Mouse (Mus musculus): ENCODE measurements around the gene Nop53. TPM values are rescaled to one million over a fixed set of nuclear protein-coding genes. Genes with fewer than 3 reads are reported as not detected.

Nop53 gene
- polyA plus RNA-seq, 1 experiment from 2014 or later = 107 TPM

- H3K4me1 ChIP-seq = no peaks in the 10 kb centered on the region
- H3K4me3 ChIP-seq = no peak overlapping the region
- no peaks in the 10 kb centered on the region for H3K27me3 ChIP-seq (replicated peaks)
- 71% methylated on average over 1 of the region's 1 CpGs for WGBS
- H3K9me3 ChIP-seq = no peaks in the 10 kb centered on the region
- no peaks in the 10 kb centered on the region for H3K36me3 ChIP-seq
- H3K4me2 ChIP-seq = no peak overlapping the region
- ATAC-seq (ENCODE audit: extremely low read depth, insufficient number of reproducible peaks, low FRiP score, low TSS enrichment) = no peak
- no peak overlapping the region for H3K9ac ChIP-seq
- H3K27ac ChIP-seq (replicated peaks) = no peak overlapping the region
Measured at GRCm38 (mm10) chr7:15894251-15894650, 51.6 kb downstream of the Nop53 start.

Other genes with a start within 250 kb of the Nop53 start
- not detected in 2 replicates for gene Obox5, start 195.9 kb downstream of the Nop53 start, polyA plus RNA-seq (2015; fragmentation: Nextera tagmentation; extraction: Ambion mirVana)
- gene Obox6, start 106.4 kb downstream of the Nop53 start, polyA plus RNA-seq (2015; fragmentation: Nextera tagmentation; extraction: Ambion mirVana) = not detected in 2 replicates
- gene Crx, start 66.1 kb downstream of the Nop53 start, polyA plus RNA-seq (2015; fragmentation: Nextera tagmentation; extraction: Ambion mirVana) = not detected in 2 replicates
- not detected in 2 replicates for gene Crxos, start 63.5 kb downstream of the Nop53 start, polyA plus RNA-seq (2015; fragmentation: Nextera tagmentation; extraction: Ambion mirVana)
- gene Selenow, start 23.7 kb downstream of the Nop53 start, polyA plus RNA-seq (2015; fragmentation: Nextera tagmentation; extraction: Ambion mirVana) = 667 and 720 TPM in 2 replicates
- 37.4 and 40.2 TPM in 2 replicates for gene Ehd2, start 21.5 kb upstream of the Nop53 start, polyA plus RNA-seq (2015; fragmentation: Nextera tagmentation; extraction: Ambion mirVana)
- gene Bicra, start 101.8 kb upstream of the Nop53 start, polyA plus RNA-seq (2015; fragmentation: Nextera tagmentation; extraction: Ambion mirVana) = 4.6 and 5.0 TPM in 2 replicates
- gene Zfp541, start 115.7 kb upstream of the Nop53 start, polyA plus RNA-seq (2015; fragmentation: Nextera tagmentation; extraction: Ambion mirVana) = 0.05 TPM in 1 of 2 replicates, not detected in the other
- 150 and 157 TPM in 2 replicates for gene Napa, start 152.4 kb upstream of the Nop53 start, polyA plus RNA-seq (2015; fragmentation: Nextera tagmentation; extraction: Ambion mirVana)
- gene Kptn, start 173.8 kb upstream of the Nop53 start, polyA plus RNA-seq (2015; fragmentation: Nextera tagmentation; extraction: Ambion mirVana) = 31.8 and 35.0 TPM in 2 replicates
- gene Slc8a2, start 183.8 kb upstream of the Nop53 start, polyA plus RNA-seq (2015; fragmentation: Nextera tagmentation; extraction: Ambion mirVana) = 0.05 and 0.20 TPM in 2 replicates
- gene Meis3, start 229.0 kb upstream of the Nop53 start, polyA plus RNA-seq (2015; fragmentation: Nextera tagmentation; extraction: Ambion mirVana) = 17.1 and 19.4 TPM in 2 replicates

Data from heart, embryonic 13.5 days (tissue).